Mouse (Mus musculus): ENCODE results near the gene Mvd.

Mvd gene

GRCm38 (mm10) chr8:122423217-122423616, 20.0 kb downstream of the Mvd start:
- DNase-seq = no peak

- no peak for DNase-seq
These were observed 21.7 kb downstream of the Mvd start, which contains the start of gene Il17c for GRCm38 (mm10) chr8:122421376-122422070. Gene Il17c, plus strand, starts transcription at chr8:122422020.

GRCm38 (mm10) chr8:122419881-122420555, 23.2 kb downstream of the Mvd start:
- DNase-seq = no peak

GRCm38 (mm10) chr8:122415554-122415953, 27.7 kb downstream of the Mvd start:
- no peak for DNase-seq

- DNase-seq = no peak
These were observed 28.9 kb downstream of the Mvd start for GRCm38 (mm10) chr8:122414311-122414710.

GRCm38 (mm10) chr8:122407678-122408077, 35.5 kb downstream of the Mvd start:
- DNase-seq = no peak

GRCm38 (mm10) chr8:122405146-122405805, 37.9 kb downstream of the Mvd start:
- DNase-seq = no peak

GRCm38 (mm10) chr8:122398186-122398585, 45.0 kb downstream of the Mvd start:
- no peak for DNase-seq

- DNase-seq = no peak
These were observed 47.9 kb downstream of the Mvd start for GRCm38 (mm10) chr8:122395291-122395690.

- DNase-seq = no peak
These were observed 49.5 kb downstream of the Mvd start for GRCm38 (mm10) chr8:122393717-122394116.

GRCm38 (mm10) chr8:122390758-122391157, 52.5 kb downstream of the Mvd start:
- no peak for DNase-seq

GRCm38 (mm10) chr8:122389357-122389756, 53.9 kb downstream of the Mvd start:
- DNase-seq = peak; percentile 15
